Mouse (Mus musculus) kidney, adult 2 months (tissue): ENCODE results near the gene Itgad. TPM values are rescaled to one million over a fixed set of nuclear protein-coding genes. Genes with fewer than 3 reads are reported as not detected.
A peak's percentile ranks its signal among the peaks of the same experiment; 100 is the strongest.

Source experiments
- DNase-seq: peaks from one replicate; pipeline ENCODE4 v3.0.0; 2021
- H3K27ac ChIP-seq: fragments of 200-500 bp; 2 replicates; pipeline ENCODE4 v1.5.1; 2012; ENCODE audit warnings: low read depth, low read length, control low read depth, inconsistent platforms; ENCODE audit not compliant: insufficient read depth
- H3K27me3 ChIP-seq: fragments of 200-500 bp; replicated peaks from 2 replicates; pipeline ENCODE4 v1.6.1; 2012; ENCODE audit warnings: mild to moderate bottlenecking, moderate library complexity, low read length, inconsistent platforms; ENCODE audit not compliant: control insufficient read depth, insufficient read depth
- H3K36me3 ChIP-seq: fragments of 200-500 bp; 2 replicates; pipeline ENCODE4 v1.6.1; 2012; ENCODE audit warnings: mild to moderate bottlenecking, moderate library complexity, low read length, inconsistent platforms; ENCODE audit not compliant: control insufficient read depth, insufficient read depth
- H3K4me1 ChIP-seq: fragments of 200-500 bp; 2 replicates; pipeline ENCODE4 v1.6.1; 2011; ENCODE audit warnings: low read length; ENCODE audit not compliant: control insufficient read depth, insufficient read depth
- H3K4me3 ChIP-seq: fragments of 200-500 bp; 2 replicates; pipeline ENCODE4 v1.5.1; 2011; ENCODE audit warnings: mild to moderate bottlenecking, low read depth, low read length, control low read depth; ENCODE audit not compliant: insufficient read depth
- CTCF ChIP-seq: fragments of 200-500 bp; conservative IDR thresholded peaks from 2 replicates; pipeline ENCODE4 v1.5.1; 2011; ENCODE audit warnings: low read depth, mild to moderate bottlenecking, control low read depth, low read length, moderate library complexity, mixed read lengths; ENCODE audit not compliant: insufficient read depth, insufficient read length
- POLR2A ChIP-seq: fragments of 200-500 bp; IDR thresholded peaks from one replicate; pipeline ENCODE4 v1.6.1; 2011; ENCODE audit warnings: low read depth, low read length, control low read depth
- WGBS: fragments of 180-500 bp; shearing (Covaris S2); methylation state at CpG from one replicate; pipeline ENCODE4 v1.1.7; 2018; 5-methylcytosine and 5-hydroxymethylcytosine counted together
- polyA plus RNA-seq: library from polyadenylated mRNA; depleted of rRNA; stranded (reverse); fragments of >200 nt; gene quantifications from 2 replicates; pipeline ENCODE4 v1.2.3, GENCODE M21; 2012

Itgad gene
- polyA plus RNA-seq, 1 experiment, result 0.05 TPM

GRCm38 (mm10) chr7:128248081-128249042 is 94.2 kb downstream of the Itgad start:
- H3K36me3 ChIP-seq, result peaks cover 2% of the 10 kb centered on the region
- 74% methylated on average over 10 of the region's 10 CpGs for WGBS
- TF ChIP-seq CTCF (no peak), POLR2A (no peak)
- no peak overlapping the region for H3K27ac ChIP-seq
- H3K4me1 ChIP-seq, result no peaks in the 10 kb centered on the region
- H3K4me3 ChIP-seq, result 0 out of 2 replicates have a peak overlapping the region, but pooled peaks have one; percentile 11
- H3K27me3 ChIP-seq, result no peaks in the 10 kb centered on the region
- no peak for DNase-seq

- no peak for TF ChIP-seq POLR2A
- no peak for TF ChIP-seq CTCF
- H3K27ac ChIP-seq, result no peak overlapping the region
- DNase-seq, result no peak
- H3K36me3 ChIP-seq, result no peaks in the 10 kb centered on the region; the same call in none of the 2 replicates
- H3K4me3 ChIP-seq, result no peak overlapping the region
- WGBS, result 92% methylated on average over 5 of the region's 5 CpGs
- H3K4me1 ChIP-seq, result no peaks in the 10 kb centered on the region
- H3K27me3 ChIP-seq, result no peaks in the 10 kb centered on the region
These were observed 95.8 kb downstream of the Itgad start for GRCm38 (mm10) chr7:128249998-128250397.

- Histone ChIP-seq H3K36me3 (no peaks in the 10 kb centered on the region), H3K27me3 (no peaks in the 10 kb centered on the region), H3K4me3 (no peak overlapping the region), H3K27ac (no peak overlapping the region), H3K4me1 (peaks cover 3% of the 10 kb centered on the region; the same call in 1 of the 2 replicates)
- TF ChIP-seq POLR2A, result no peak
- TF ChIP-seq CTCF, result no peak
- DNase-seq, result no peak
- 51% methylated on average over 12 of the region's 12 CpGs for WGBS
These were observed 97.8 kb downstream of the Itgad start for GRCm38 (mm10) chr7:128251946-128252345.

GRCm38 (mm10) chr7:128252609-128253008 is 98.4 kb downstream of the Itgad start:
- Histone ChIP-seq H3K27ac (no peak overlapping the region), H3K4me1 (peaks cover 5% of the 10 kb centered on the region; the same call in 1 of the 2 replicates), H3K27me3 (no peaks in the 10 kb centered on the region), H3K4me3 (no peak overlapping the region), H3K36me3 (no peaks in the 10 kb centered on the region)
- no peak for DNase-seq
- TF ChIP-seq CTCF (no peak), POLR2A (no peak)
- 23% methylated on average over 24 of the region's 24 CpGs for WGBS

GRCm38 (mm10) chr7:128254978-128255377 is 100.8 kb downstream of the Itgad start:
- Histone ChIP-seq H3K27me3 (no peaks in the 10 kb centered on the region), H3K4me3 (no peak overlapping the region), H3K36me3 (no peaks in the 10 kb centered on the region), H3K27ac (no peak overlapping the region), H3K4me1 (peaks cover 5% of the 10 kb centered on the region; the same call in 1 of the 2 replicates)
- TF ChIP-seq POLR2A (no peak), CTCF (no peak)
- WGBS, result 59% methylated on average over 2 of the region's 2 CpGs
- no peak for DNase-seq

- H3K27me3 ChIP-seq, result no peaks in the 10 kb centered on the region
- DNase-seq, result no peak
- H3K27ac ChIP-seq, result no peak overlapping the region
- TF ChIP-seq CTCF (no peak), POLR2A (no peak)
- WGBS, result 92% methylated on average over 5 of the region's 5 CpGs
- H3K4me1 ChIP-seq, result peaks cover 5% of the 10 kb centered on the region; the same call in 1 of the 2 replicates
- no peak overlapping the region for H3K4me3 ChIP-seq
- H3K36me3 ChIP-seq, result no peaks in the 10 kb centered on the region
These were observed 101.6 kb downstream of the Itgad start for GRCm38 (mm10) chr7:128255757-128256156.

GRCm38 (mm10) chr7:128256783-128257334 is 102.7 kb downstream of the Itgad start:
- Histone ChIP-seq H3K27me3 (no peaks in the 10 kb centered on the region), H3K27ac (no peak overlapping the region), H3K36me3 (no peaks in the 10 kb centered on the region), H3K4me1 (peaks cover 5% of the 10 kb centered on the region; the same call in 1 of the 2 replicates), H3K4me3 (no peak overlapping the region)
- TF ChIP-seq CTCF (no peak), POLR2A (no peak)
- DNase-seq, result peak; percentile 38
- 21% methylated on average over 5 of the region's 5 CpGs for whole genome bisulfite sequencing
